Comparison of ENCODE assay signal across 29 mouse cellular contexts in the genomic region with DNA sequence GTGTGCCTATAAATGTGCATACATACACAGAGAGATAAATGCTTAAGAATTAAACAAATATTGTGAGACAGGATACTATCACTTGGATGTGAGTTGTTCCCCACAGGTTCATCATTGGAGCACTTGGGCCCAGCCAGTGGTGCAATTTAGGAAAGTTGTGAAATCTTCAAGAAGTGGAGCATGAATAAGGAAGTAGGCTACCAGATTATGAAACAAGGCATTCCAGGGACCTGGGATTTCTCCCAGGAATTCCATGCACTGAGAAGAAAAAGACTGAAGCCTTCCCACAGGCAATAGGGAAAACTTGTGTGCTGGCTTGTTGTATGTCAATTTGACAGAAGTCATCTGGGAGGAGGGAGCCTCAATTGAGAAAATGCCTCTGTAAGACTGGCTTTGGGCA. TPM values are rescaled to one million over a fixed set of nuclear protein-coding genes. Genes with fewer than 3 reads are reported as not detected.
A peak's percentile ranks its signal among the peaks of the same experiment; 100 is the strongest.
DNase-seq lines count a peak whose midpoint lies in the region; ATAC-seq and TF ChIP-seq lines count a peak whose summit lies in the region.
"Had no signal": no experiment of that assay in that cellular context is flagged by ENCODE, and none has a peak within 500 bp of the region (broad histone marks: within the 10 kb centered on the region; RNA-seq: fewer than 3 reads in every experiment).

No protein-coding gene starts in this region.

- TF ChIP-seq CTCF in kidney, adult 2 months (conservative IDR thresholded peaks at IDR 0.05; ENCODE audit: insufficient read depth, insufficient read length, low read depth, low read length): no peak

- TF ChIP-seq POLR2A in kidney, adult 2 months (IDR thresholded peaks at IDR 0.05; ENCODE audit: low read depth, low read length): no peak

- peaks cover 6% of the 10 kb centered on the region for H3K4me1 ChIP-seq in heart, embryonic 10.5 days
- peaks cover 15% of the 10 kb centered on the region for H3K4me1 ChIP-seq in kidney, adult 2 months (ENCODE audit: control insufficient read depth, insufficient read depth, low read length)

- no peaks in the 10 kb centered on the region for H3K9me3 ChIP-seq in heart, embryonic 10.5 days
- H3K9me3 ChIP-seq: embryonic facial prominence, embryonic 13.5 days; forebrain, embryonic 15.5 days; G1E; hindbrain, embryonic 13.5 days; limb, embryonic 15.5 days; megakaryocyte, embryonic 14.5 days; midbrain, embryonic 13.5 days; stomach, embryonic 15.5 days had no signal

- peak; percentile 97 for DNase-seq in heart, adult 11 months
- no peak for DNase-seq in heart, embryonic 10.5 days (ENCODE audit: low spot score)
- peak; percentile 73 for DNase-seq in kidney, adult 2 months
- DNase-seq in kidney, adult 8-10 months: no peak
- peak; percentile 54 for DNase-seq in skeletal muscle tissue, adult 2 months (ENCODE audit: low read depth, low spot score)
- no peak for DNase-seq in spleen, postnatal 10 days (ENCODE audit: low spot score in 2 of 2)
- DNase-seq in right cerebral cortex, postnatal 4 days: no peak
- DNase-seq: adrenal gland, adult 8-10 months; cerebellum, adult 2 months; cerebellum, postnatal 25 days; gastrocnemius, postnatal 36 days; kidney, adult 11 months; kidney, postnatal 10 days; left cerebral cortex, postnatal 4 days; retina, postnatal 1 day; right cerebral cortex, postnatal 25 days; thymus, postnatal 25 days had no signal

- H3K27ac ChIP-seq in heart, embryonic 10.5 days: no peak overlapping the region
- H3K27ac ChIP-seq in kidney, adult 2 months (ENCODE audit: insufficient read depth, low read depth, low read length): no peak overlapping the region
- H3K27ac ChIP-seq: embryonic facial prominence, embryonic 13.5 days; forebrain, embryonic 15.5 days; hindbrain, embryonic 13.5 days; left cerebral cortex, adult 2 months; limb, embryonic 15.5 days; liver, embryonic 14.5 days; midbrain, embryonic 13.5 days; stomach, embryonic 15.5 days had no signal

- no peaks in the 10 kb centered on the region for H3K36me3 ChIP-seq in heart, embryonic 10.5 days
- no peaks in the 10 kb centered on the region for H3K36me3 ChIP-seq in kidney, adult 2 months (ENCODE audit: control insufficient read depth, insufficient read depth, low read length)
- H3K36me3 ChIP-seq: embryonic facial prominence, embryonic 13.5 days; forebrain, embryonic 15.5 days; G1E; hindbrain, embryonic 13.5 days; limb, embryonic 15.5 days; midbrain, embryonic 13.5 days; stomach, embryonic 15.5 days had no signal

- H3K27me3 ChIP-seq in heart, embryonic 10.5 days (ENCODE audit: insufficient read depth, poor library complexity, severe bottlenecking): no peaks in the 10 kb centered on the region
- H3K27me3 ChIP-seq in kidney, adult 2 months (replicated peaks; ENCODE audit: control insufficient read depth, insufficient read depth, low read length): no peaks in the 10 kb centered on the region
- H3K27me3 ChIP-seq: CH12.LX; embryonic facial prominence, embryonic 13.5 days; forebrain, embryonic 15.5 days; hindbrain, embryonic 13.5 days; limb, embryonic 15.5 days; midbrain, embryonic 13.5 days; stomach, embryonic 15.5 days had no signal

- ATAC-seq in granulocyte monocyte progenitor cell, adult 5-6 weeks (replicated peaks; ENCODE audit: poor library complexity, severe bottlenecking): peak; percentile 58
- ATAC-seq: forebrain, embryonic 15.5 days; midbrain, embryonic 13.5 days had no signal

- no peak overlapping the region for H3K4me3 ChIP-seq in heart, embryonic 10.5 days
- H3K4me3 ChIP-seq in kidney, adult 2 months (ENCODE audit: insufficient read depth, low read depth, low read length): no peak overlapping the region
- H3K4me3 ChIP-seq: embryonic facial prominence, embryonic 13.5 days; forebrain, embryonic 15.5 days; hindbrain, embryonic 13.5 days; left cerebral cortex, adult 2 months; limb, embryonic 15.5 days; megakaryocyte, embryonic 14.5 days; midbrain, embryonic 13.5 days; stomach, embryonic 15.5 days had no signal

RNA-seq across cellular contexts. Expression of a gene that starts 4.3 kb away (rescaled TPM):
- polyA plus RNA-seq in heart, embryonic 10.5 days (2016; fragmentation: Nextera tagmentation; extraction: Ambion mirVana): 92.3 and 109 TPM in 2 replicates
- polyA plus RNA-seq in kidney, adult 2 months (2012; rRNA removed): 186 and 203 TPM in 2 replicates
- 64.4 and 68.5 TPM in 2 replicates for total RNA-seq in granulocyte monocyte progenitor cell, adult 5-6 weeks (2014; fragmentation: Nextera tagmentation)
- 59.0 and 67.4 TPM in 2 replicates for total RNA-seq in granulocyte monocyte progenitor cell, adult 5-6 weeks (2017)

RNA-seq across cellular contexts. Expression of a gene that starts 49.8 kb away (rescaled TPM):
- polyA plus RNA-seq in heart, embryonic 10.5 days (2016; fragmentation: Nextera tagmentation; extraction: Ambion mirVana): 9.9 and 13.0 TPM in 2 replicates
- polyA plus RNA-seq in kidney, adult 2 months (2012; rRNA removed): 8.7 and 12.2 TPM in 2 replicates
- total RNA-seq in granulocyte monocyte progenitor cell, adult 5-6 weeks (2014; fragmentation: Nextera tagmentation): 39.1 and 46.7 TPM in 2 replicates
- total RNA-seq in granulocyte monocyte progenitor cell, adult 5-6 weeks (2017): 22.3 and 26.3 TPM in 2 replicates

Comparison
In these comparisons a context has a peak if more than half of its experiments do, and no peak if none do; other contexts are left out.
1. DNase-seq: peak in heart, adult 11 months (single experiment), kidney, adult 2 months (single experiment) and skeletal muscle tissue, adult 2 months (single experiment); none in heart, embryonic 10.5 days (single experiment), kidney, adult 8-10 months (0 of 2), spleen, postnatal 10 days (0 of 2) and right cerebral cortex, postnatal 4 days (single experiment).